In the genomic region with DNA sequence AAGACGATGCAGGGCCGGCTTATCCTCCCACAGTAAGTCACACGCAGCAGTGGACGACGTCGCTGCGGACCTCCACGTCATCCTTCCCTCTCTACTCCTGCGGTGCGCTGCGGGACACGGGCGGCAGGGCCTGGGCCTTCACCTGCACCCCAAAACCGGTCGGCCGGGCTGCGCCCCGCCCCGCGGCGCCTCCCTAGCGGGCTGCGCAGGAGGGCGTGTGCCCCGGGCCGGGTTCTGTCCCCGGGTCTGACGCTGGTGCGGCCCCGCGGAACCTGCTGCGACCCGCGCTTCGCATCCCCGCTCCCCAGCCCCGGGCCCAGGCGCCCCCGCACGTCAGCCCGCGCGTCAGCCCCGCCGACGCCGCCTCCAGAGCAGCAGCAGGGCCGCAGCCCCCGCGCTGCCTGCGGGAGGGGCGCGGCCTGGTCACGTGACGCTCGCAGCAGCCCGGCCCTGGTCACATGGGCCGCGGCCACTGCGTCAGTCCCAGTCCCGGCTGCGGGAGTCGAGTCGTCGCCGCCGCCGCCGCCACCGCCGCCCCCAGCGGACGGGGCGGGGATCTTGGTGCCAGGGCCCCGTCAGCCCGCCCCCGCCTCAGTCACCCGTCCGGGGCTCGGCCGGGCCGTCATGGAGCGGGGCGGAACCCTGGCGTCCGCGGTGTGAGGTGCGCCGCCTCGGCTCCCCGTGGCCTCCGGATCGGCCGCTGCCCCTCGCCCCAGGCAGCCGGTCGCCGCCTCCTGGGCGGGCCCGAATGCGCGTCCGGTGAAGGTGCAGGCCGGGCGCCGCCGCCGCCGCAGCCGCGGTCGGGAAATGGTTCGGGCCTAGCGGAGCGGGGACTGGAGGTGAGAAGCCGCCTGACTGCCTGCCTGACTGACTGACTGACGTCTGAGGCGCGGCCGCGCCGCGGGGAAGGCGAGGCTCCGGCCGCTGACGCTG, we compare ENCODE assay signal across 8 mouse cellular contexts. TPM values are rescaled to one million over a fixed set of nuclear protein-coding genes. Genes with fewer than 3 reads are reported as not detected.
A peak's percentile ranks its signal among the peaks of the same experiment; 100 is the strongest.
DNase-seq lines count a peak whose midpoint lies in the region; ATAC-seq lines count a peak whose summit lies in the region.

A gene (plus strand): TSS at position 543 of the 933 bp plus-strand sequence.

- no peaks in the 10 kb centered on the region for H3K36me3 ChIP-seq in hindbrain, embryonic 14.5 days (replicated peaks; ENCODE audit: control insufficient read depth, insufficient read depth)

- peak within 1 kb of the TSS; percentile 100 for H3K9ac ChIP-seq in hindbrain, embryonic 14.5 days

- WGBS in hindbrain, embryonic 14.5 days = under 1% methylated on average over 103 of the region's 127 CpGs

- no peaks in the 10 kb centered on the region for H3K27me3 ChIP-seq in hindbrain, embryonic 14.5 days (ENCODE audit: control insufficient read depth, insufficient read depth, low read length)

- H3K4me1 ChIP-seq in hindbrain, embryonic 14.5 days (replicated peaks; ENCODE audit: control insufficient read depth, insufficient read depth, low read length) = peaks cover 23% of the 10 kb centered on the region

- H3K4me3 ChIP-seq in hindbrain, embryonic 14.5 days (replicated peaks; ENCODE audit: low read length) = peak within 1 kb of the TSS; percentile 99

- no peaks in the 10 kb centered on the region for H3K9me3 ChIP-seq in hindbrain, embryonic 14.5 days (ENCODE audit: control insufficient read depth, low read length)

- peak within 1 kb of the TSS; percentile 99 for H3K27ac ChIP-seq in hindbrain, embryonic 14.5 days

- H3K4me2 ChIP-seq in hindbrain, embryonic 14.5 days (replicated peaks) = peak within 1 kb of the TSS; percentile 67

- DNase-seq in T-cell, adult 2 months (ENCODE audit: low spot score) = peak; percentile 90
- peak; percentile 94 to 95 for DNase-seq in cerebellum, postnatal 25 days
- peak; percentile 88 to 90 for DNase-seq in frontal cortex, postnatal 36 days (ENCODE audit: low spot score in 2 of 2)
- peak; percentile 91 for DNase-seq in hindbrain, embryonic 14.5 days (ENCODE audit: low spot score)
- DNase-seq in left cerebral cortex, adult 11 months (ENCODE audit: low spot score) = peak; percentile 87
- DNase-seq in lung, postnatal 36 days = peak; percentile 90
- peak; percentile 91 for DNase-seq in retina, embryonic 14.5 days (ENCODE audit: low spot score)
- DNase-seq in thymus, postnatal 36 days = peak; percentile 86 to 89

- peak; percentile 96 for ATAC-seq in hindbrain, embryonic 14.5 days (ENCODE audit: low FRiP score)

RNA-seq across cellular contexts. Expression of the gene that starts here (rescaled TPM):
- polyA plus RNA-seq in hindbrain, embryonic 14.5 days (2014; fragmentation: Nextera tagmentation; extraction: Ambion mirVana) = 80.1 and 90.6 TPM in 2 replicates

Comparison
In these comparisons a context has a peak if more than half of its experiments do, and no peak if none do; other contexts are left out.
1. Peak in every context shown above with its lines: DNase-seq, ATAC-seq, H3K4me3 ChIP-seq and H3K27ac ChIP-seq.